Mouse (Mus musculus): ENCODE measurements around the gene Fgf12. TPM values are rescaled to one million over a fixed set of nuclear protein-coding genes. Genes with fewer than 3 reads are reported as not detected.

Gene Fgf12
- polyA plus RNA-seq, 1 experiment from 2014 or later, result 67.3 TPM

DNA sequence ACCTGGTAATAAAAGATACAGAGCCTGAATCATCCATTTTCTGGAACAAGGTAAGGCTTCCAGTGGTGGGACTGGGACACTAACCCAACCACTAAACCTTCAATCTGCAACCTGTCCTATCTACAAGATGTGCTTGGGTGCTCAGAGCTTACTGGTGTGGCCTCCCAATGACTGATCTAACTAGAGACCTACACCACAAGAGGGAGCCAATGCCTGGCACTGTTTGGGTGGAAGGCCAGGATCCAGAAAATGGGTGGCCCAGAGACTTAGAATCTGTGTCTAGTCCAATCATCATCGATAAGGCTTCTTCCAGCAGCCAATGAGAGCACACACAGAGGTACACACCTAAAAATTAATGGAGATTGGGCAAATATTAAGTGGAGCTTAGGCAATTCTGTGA is 414.9 kb downstream of the Fgf12 start:
- Histone ChIP-seq H3K36me3 (ENCODE audit: control insufficient read depth, insufficient read depth, low read length) (no peaks in the 10 kb centered on the region), H3K27me3 (replicated peaks; ENCODE audit: control insufficient read depth, insufficient read depth, low read length) (no peaks in the 10 kb centered on the region), H3K4me3 (ENCODE audit: low read length) (no peak overlapping the region), H3K4me1 (ENCODE audit: control insufficient read depth, insufficient read depth, low read depth, low read length) (no peaks in the 10 kb centered on the region), H3K9ac (ENCODE audit: low read depth, low read length) (no peak overlapping the region), H3K27ac (ENCODE audit: low read depth, low read length) (no peak overlapping the region), H3K4me2 (ENCODE audit: low read length) (no peak overlapping the region), H3K9me3 (ENCODE audit: control insufficient read depth, low read length) (no peaks in the 10 kb centered on the region)
- WGBS, result 94% methylated on average over 1 of the region's 1 CpGs
- no peak for ATAC-seq

DNA sequence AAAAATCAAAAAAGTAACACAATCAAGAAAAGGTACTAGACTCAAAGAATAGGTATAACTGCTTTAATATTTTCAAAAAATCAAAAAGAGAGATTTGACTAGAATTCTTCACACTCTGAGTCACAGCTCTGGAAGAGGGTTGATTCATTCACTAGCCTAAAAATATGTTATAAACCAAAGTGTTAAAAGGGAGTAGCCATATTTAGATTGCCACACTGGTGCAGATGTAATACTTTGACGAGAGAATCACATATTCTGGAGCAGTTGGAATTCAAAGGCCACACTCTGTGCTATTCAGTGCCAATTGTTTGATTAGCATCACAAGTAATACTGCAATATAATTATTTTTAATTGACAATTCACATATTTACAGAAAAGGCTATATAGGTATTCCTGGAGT is 416.2 kb downstream of the Fgf12 start:
- Histone ChIP-seq H3K36me3 (ENCODE audit: control insufficient read depth, insufficient read depth, low read length) (no peaks in the 10 kb centered on the region), H3K9me3 (ENCODE audit: control insufficient read depth, low read length) (no peaks in the 10 kb centered on the region), H3K4me1 (ENCODE audit: control insufficient read depth, insufficient read depth, low read depth, low read length) (no peaks in the 10 kb centered on the region), H3K4me2 (ENCODE audit: low read length) (no peak overlapping the region), H3K4me3 (ENCODE audit: low read length) (no peak overlapping the region), H3K27me3 (replicated peaks; ENCODE audit: control insufficient read depth, insufficient read depth, low read length) (no peaks in the 10 kb centered on the region), H3K9ac (ENCODE audit: low read depth, low read length) (no peak overlapping the region), H3K27ac (ENCODE audit: low read depth, low read length) (no peak overlapping the region)
- no peak for ATAC-seq
- WGBS, result 50% methylated on average over 1 of the region's 1 CpGs

DNA sequence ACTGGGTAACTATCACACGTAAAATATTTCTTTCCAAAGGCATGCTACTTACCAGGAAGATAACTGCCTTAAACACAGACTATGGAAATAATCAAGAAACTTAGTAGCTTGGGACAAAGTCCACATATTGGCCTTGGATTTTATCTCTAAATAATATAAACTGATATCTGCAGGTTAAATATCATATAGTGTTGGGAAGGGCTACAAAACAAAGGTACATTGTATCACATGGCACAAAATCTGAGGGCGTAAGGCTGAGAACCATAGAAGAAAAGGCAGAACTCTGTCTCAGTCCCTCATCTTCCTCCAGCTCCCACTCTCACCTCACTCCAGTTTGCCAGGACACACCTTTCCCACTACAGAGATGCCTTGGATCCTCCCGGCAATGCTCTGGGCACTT is 417.8 kb downstream of the Fgf12 start:
- H3K4me3 ChIP-seq (ENCODE audit: low read length), result no peak overlapping the region
- no peaks in the 10 kb centered on the region for H3K4me1 ChIP-seq (ENCODE audit: control insufficient read depth, insufficient read depth, low read depth, low read length)
- H3K9ac ChIP-seq (ENCODE audit: low read depth, low read length), result no peak overlapping the region
- WGBS, result 96% methylated on average over 3 of the region's 3 CpGs
- no peak for ATAC-seq
- no peaks in the 10 kb centered on the region for H3K27me3 ChIP-seq (replicated peaks; ENCODE audit: control insufficient read depth, insufficient read depth, low read length)
- H3K36me3 ChIP-seq (ENCODE audit: control insufficient read depth, insufficient read depth, low read length), result no peaks in the 10 kb centered on the region
- H3K4me2 ChIP-seq (ENCODE audit: low read length), result no peak overlapping the region
- no peak overlapping the region for H3K27ac ChIP-seq (ENCODE audit: low read depth, low read length)
- H3K9me3 ChIP-seq (ENCODE audit: control insufficient read depth, low read length), result no peaks in the 10 kb centered on the region

GRCm38 (mm10) chr16:28323576-28323975 is 429.3 kb downstream of the Fgf12 start:
- H3K36me3 ChIP-seq (ENCODE audit: control insufficient read depth, insufficient read depth, low read length), result no peaks in the 10 kb centered on the region
- no peak overlapping the region for H3K4me2 ChIP-seq (ENCODE audit: low read length)
- no peak for ATAC-seq
- 41% methylated on average over 3 of the region's 3 CpGs for WGBS
- no peaks in the 10 kb centered on the region for H3K9me3 ChIP-seq (ENCODE audit: control insufficient read depth, low read length)
- no peak overlapping the region for H3K4me3 ChIP-seq (ENCODE audit: low read length)
- H3K4me1 ChIP-seq (ENCODE audit: control insufficient read depth, insufficient read depth, low read depth, low read length), result no peaks in the 10 kb centered on the region
- no peak overlapping the region for H3K27ac ChIP-seq (ENCODE audit: low read depth, low read length)
- no peaks in the 10 kb centered on the region for H3K27me3 ChIP-seq (replicated peaks; ENCODE audit: control insufficient read depth, insufficient read depth, low read length)
- H3K9ac ChIP-seq (ENCODE audit: low read depth, low read length), result no peak overlapping the region

- ATAC-seq, result peak; percentile 61; the same call in 1 of the 2 replicates
Observed at GRCm38 (mm10) chr16:28311618-28312017, 441.2 kb downstream of the Fgf12 start.

DNA sequence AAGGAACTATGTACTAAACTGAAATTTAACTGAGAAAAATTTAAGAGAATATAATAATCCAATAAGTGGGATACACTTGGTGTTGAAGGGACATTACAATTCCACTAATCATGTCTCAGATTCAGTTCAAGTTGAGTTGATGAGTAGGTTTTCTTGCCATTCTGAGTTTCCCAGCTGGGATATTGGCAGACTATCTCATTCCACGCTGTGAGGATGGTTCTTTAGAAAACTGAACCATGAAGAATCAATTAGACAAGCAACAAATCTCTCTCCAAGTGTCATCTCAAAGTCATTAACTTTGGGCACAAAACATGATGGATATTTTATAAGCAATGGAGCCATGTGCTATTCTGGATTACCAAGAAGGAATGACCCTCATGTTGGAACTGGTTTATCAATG is 449.0 kb downstream of the Fgf12 start:
- 19% methylated on average over 1 of the region's 1 CpGs for WGBS
- no peaks in the 10 kb centered on the region for H3K4me1 ChIP-seq (ENCODE audit: control insufficient read depth, insufficient read depth, low read depth, low read length)
- no peak overlapping the region for H3K4me3 ChIP-seq (ENCODE audit: low read length)
- no peaks in the 10 kb centered on the region for H3K36me3 ChIP-seq (ENCODE audit: control insufficient read depth, insufficient read depth, low read length)
- no peak overlapping the region for H3K9ac ChIP-seq (ENCODE audit: low read depth, low read length)
- peak; percentile 61 for ATAC-seq
- H3K27me3 ChIP-seq (replicated peaks; ENCODE audit: control insufficient read depth, insufficient read depth, low read length), result no peaks in the 10 kb centered on the region
- H3K9me3 ChIP-seq (ENCODE audit: control insufficient read depth, low read length), result no peaks in the 10 kb centered on the region
- no peak overlapping the region for H3K4me2 ChIP-seq (ENCODE audit: low read length)
- no peak overlapping the region for H3K27ac ChIP-seq (ENCODE audit: low read depth, low read length)

More at GRCm38 (mm10) chr16:28311618-28312017, 441.2 kb downstream of the Fgf12 start:
- Histone ChIP-seq H3K4me1 (ENCODE audit: control insufficient read depth, insufficient read depth, low read depth, low read length) (peaks cover 4% of the 10 kb centered on the region; the same call in 1 of the 2 replicates), H3K4me2 (ENCODE audit: low read length) (no peak overlapping the region), H3K36me3 (ENCODE audit: control insufficient read depth, insufficient read depth, low read length) (no peaks in the 10 kb centered on the region), H3K4me3 (ENCODE audit: low read length) (no peak overlapping the region), H3K9ac (ENCODE audit: low read depth, low read length) (no peak overlapping the region), H3K27ac (ENCODE audit: low read depth, low read length) (no peak overlapping the region; the same call in 1 of the 2 replicates), H3K9me3 (ENCODE audit: control insufficient read depth, low read length) (no peaks in the 10 kb centered on the region), H3K27me3 (replicated peaks; ENCODE audit: control insufficient read depth, insufficient read depth, low read length) (no peaks in the 10 kb centered on the region)
- 48% methylated on average over 4 of the region's 4 CpGs for WGBS

- Histone ChIP-seq H3K9ac (ENCODE audit: low read depth, low read length) (no peak overlapping the region), H3K27ac (ENCODE audit: low read depth, low read length) (no peak overlapping the region), H3K36me3 (ENCODE audit: control insufficient read depth, insufficient read depth, low read length) (no peaks in the 10 kb centered on the region), H3K9me3 (ENCODE audit: control insufficient read depth, low read length) (no peaks in the 10 kb centered on the region), H3K4me2 (ENCODE audit: low read length) (no peak overlapping the region), H3K4me3 (ENCODE audit: low read length) (no peak overlapping the region), H3K4me1 (ENCODE audit: control insufficient read depth, insufficient read depth, low read depth, low read length) (no peaks in the 10 kb centered on the region), H3K27me3 (replicated peaks; ENCODE audit: control insufficient read depth, insufficient read depth, low read length) (no peaks in the 10 kb centered on the region)
- WGBS, result 58% methylated on average over 4 of the region's 4 CpGs
- ATAC-seq, result no peak
Observed at GRCm38 (mm10) chr16:28289689-28290330, 463.1 kb downstream of the Fgf12 start.

DNA sequence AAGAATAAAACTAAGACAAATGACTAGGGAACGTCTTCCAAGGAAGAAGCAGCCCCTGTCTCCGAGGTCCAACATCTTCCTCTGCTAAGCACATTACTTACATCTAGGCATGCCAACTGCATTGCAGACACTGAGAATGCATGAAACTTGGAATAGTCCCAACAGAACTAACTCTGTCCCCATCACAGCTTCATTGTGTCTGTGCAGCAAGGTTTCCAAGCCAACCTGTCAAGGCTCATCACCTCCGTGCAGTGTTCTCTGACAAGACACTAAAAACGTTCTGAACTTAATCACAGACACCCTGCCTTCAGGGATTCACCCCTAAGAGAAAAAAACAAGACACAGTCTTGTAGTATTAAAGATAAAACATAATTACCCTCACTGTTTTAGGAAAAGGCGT is 495.0 kb downstream of the Fgf12 start:
- no peaks in the 10 kb centered on the region for H3K27me3 ChIP-seq (replicated peaks; ENCODE audit: control insufficient read depth, insufficient read depth, low read length)
- H3K9ac ChIP-seq (ENCODE audit: low read depth, low read length), result no peak overlapping the region
- H3K4me3 ChIP-seq (ENCODE audit: low read length), result no peak overlapping the region
- no peak overlapping the region; the same call in 1 of the 2 replicates for H3K27ac ChIP-seq (ENCODE audit: low read depth, low read length)
- ATAC-seq, result peak; percentile 60
- no peaks in the 10 kb centered on the region for H3K9me3 ChIP-seq (ENCODE audit: control insufficient read depth, low read length)
- WGBS, result 48% methylated on average over 5 of the region's 5 CpGs
- no peaks in the 10 kb centered on the region for H3K36me3 ChIP-seq (ENCODE audit: control insufficient read depth, insufficient read depth, low read length)
- no peak overlapping the region for H3K4me2 ChIP-seq (ENCODE audit: low read length)
- peaks cover 3% of the 10 kb centered on the region; the same call in 1 of the 2 replicates for H3K4me1 ChIP-seq (ENCODE audit: control insufficient read depth, insufficient read depth, low read depth, low read length)

- no peak for ATAC-seq
- Histone ChIP-seq H3K9ac (ENCODE audit: low read depth, low read length) (no peak overlapping the region), H3K27me3 (replicated peaks; ENCODE audit: control insufficient read depth, insufficient read depth, low read length) (no peaks in the 10 kb centered on the region), H3K4me3 (ENCODE audit: low read length) (no peak overlapping the region), H3K9me3 (ENCODE audit: control insufficient read depth, low read length) (no peaks in the 10 kb centered on the region), H3K36me3 (ENCODE audit: control insufficient read depth, insufficient read depth, low read length) (no peaks in the 10 kb centered on the region), H3K27ac (ENCODE audit: low read depth, low read length) (no peak overlapping the region; the same call in 1 of the 2 replicates), H3K4me2 (ENCODE audit: low read length) (no peak overlapping the region), H3K4me1 (ENCODE audit: control insufficient read depth, insufficient read depth, low read depth, low read length) (peaks cover 3% of the 10 kb centered on the region; the same call in 1 of the 2 replicates)
- 84% methylated on average over 4 of the region's 4 CpGs for WGBS
Observed at GRCm38 (mm10) chr16:28254303-28254702, 498.6 kb downstream of the Fgf12 start.
